Mouse (Mus musculus) MEL (cell line): ENCODE data around the gene 9930111J21Rik2. TPM values are rescaled to one million over a fixed set of nuclear protein-coding genes. Genes with fewer than 3 reads are reported as not detected.
"Not testable (repeated sequence)": the region's sequence is repeated elsewhere in the genome, so short reads cannot be mapped to it uniquely, and the experiment has no call there.

Source experiments
- DNase-seq: peaks from one replicate; pipeline ENCODE4 v3.0.0; 2011; ENCODE audit warnings: low read depth, low spot score
- H3K27ac ChIP-seq: 2 replicates; pipeline ENCODE4 v1.5.1; 2012; ENCODE audit warnings: low read depth, mild to moderate bottlenecking, control low read depth, low read length, moderate library complexity; ENCODE audit not compliant: control insufficient read depth
- H3K27me3 ChIP-seq, 2 experiments: fragments of 150-350 bp in 1 of 2; sonication (generic) in 1 of 2; 2 replicates each; pipeline ENCODE4 v1.6.1; 2012; ENCODE audit warnings: low read length in 2 of 2, mild to moderate bottlenecking in 2 of 2, improper control_type of control experiment in 1 of 2, moderate library complexity in 1 of 2; ENCODE audit not compliant: insufficient read depth in 2 of 2, control insufficient read depth in 1 of 2
- H3K36me3 ChIP-seq, 2 experiments: 2 replicates each; pipeline ENCODE4 v1.6.1; 2012 to 2014; ENCODE audit warnings: low read length in 2 of 2, improper control_type of control experiment in 1 of 2, inconsistent platforms in 1 of 2, mild to moderate bottlenecking in 1 of 2; ENCODE audit not compliant: insufficient read depth in 2 of 2, control insufficient read depth in 1 of 2
- H3K4me1 ChIP-seq, 2 experiments: fragments of 150-350 bp in 1 of 2; sonication (generic) in 1 of 2; 2 replicates each; pipeline ENCODE4 v1.6.1; 2012; ENCODE audit warnings: low read length in 2 of 2, improper control_type of control experiment in 1 of 2, mild to moderate bottlenecking in 1 of 2; ENCODE audit not compliant: insufficient read depth in 2 of 2, control insufficient read depth in 1 of 2
- H3K4me3 ChIP-seq, 2 experiments: fragments of 150-350 bp in 1 of 2; sonication (generic) in 1 of 2; 2 replicates each; pipeline ENCODE4 v1.5.1; 2012; ENCODE audit warnings: low read depth in 2 of 2, low read length in 2 of 2, mild to moderate bottlenecking in 2 of 2, moderate library complexity in 2 of 2, control low read depth in 1 of 2, improper control_type of control experiment in 1 of 2; ENCODE audit not compliant: control insufficient read depth in 1 of 2, insufficient read depth in 1 of 2
- H3K79me2 ChIP-seq: 2 replicates; pipeline ENCODE4 v1.6.1; 2012; ENCODE audit warnings: mild to moderate bottlenecking, low read length, moderate library complexity; ENCODE audit not compliant: control insufficient read depth, poor library complexity, insufficient read depth
- H3K9ac ChIP-seq: 2 replicates; pipeline ENCODE4 v1.6.1; 2012; ENCODE audit warnings: low read depth, mild to moderate bottlenecking, control low read depth, low read length, moderate library complexity; ENCODE audit not compliant: control insufficient read depth, poor library complexity, severe bottlenecking
- H3K9me3 ChIP-seq: fragments of 150-350 bp; sonication (generic); replicated peaks from 2 replicates; pipeline ENCODE4 v1.6.1; 2012; ENCODE audit warnings: mild to moderate bottlenecking, low read length, improper control_type of control experiment, moderate library complexity; ENCODE audit not compliant: insufficient read depth
- polyA plus RNA-seq, 2 experiments: library from polyadenylated mRNA; stranded (reverse) in 1 of 2; unstranded in 1 of 2; fragments of >175 nt in 1 of 2; fragments of >200 nt in 1 of 2; gene quantifications; 2 replicates each; pipeline versions ENCODE4 v1.2.1 to v1.2.4; 2012; ENCODE audit warnings: low replicate concordance in 2 of 2, low read depth in 1 of 2; ENCODE audit not compliant: insufficient read length in 2 of 2, insufficient read depth in 1 of 2, missing spikeins in 1 of 2
- total RNA-seq: library from RNA; depleted of rRNA; stranded (reverse); fragments of 300-350 nt; gene quantifications from 2 replicates; pipeline ENCODE4 v1.2.3, GENCODE M21; 2012

Gene 9930111J21Rik2
- total and polyA plus RNA-seq, 3 experiments: 0.04 to 0.08 TPM; not detected in 1

DNA sequence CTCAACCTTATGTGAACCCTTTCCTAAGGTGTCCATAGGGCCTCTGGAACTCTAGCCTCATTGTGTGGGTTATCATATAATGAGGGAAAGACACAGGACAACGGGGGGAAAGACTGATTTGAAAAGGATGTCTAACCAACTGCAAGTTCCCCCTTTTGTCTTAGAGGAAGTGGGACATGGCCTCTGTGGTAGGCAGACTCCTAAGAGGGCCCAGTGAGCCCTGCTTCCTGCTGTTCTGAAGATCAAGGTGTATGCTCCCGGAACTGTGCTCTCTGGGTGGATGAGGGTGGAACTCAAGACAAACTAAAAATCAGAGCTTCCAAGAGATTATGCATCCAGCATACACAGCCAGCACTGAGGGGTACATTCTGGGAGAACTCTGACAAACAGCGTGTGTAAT lies 62.8 kb downstream of the 9930111J21Rik2 start:
- not testable (repeated sequence) for H3K9me3 ChIP-seq, H3K4me3 ChIP-seq, H3K27ac ChIP-seq, H3K4me1 ChIP-seq, H3K36me3 ChIP-seq, H3K27me3 ChIP-seq, H3K79me2 ChIP-seq, H3K9ac ChIP-seq, DNase-seq

DNA sequence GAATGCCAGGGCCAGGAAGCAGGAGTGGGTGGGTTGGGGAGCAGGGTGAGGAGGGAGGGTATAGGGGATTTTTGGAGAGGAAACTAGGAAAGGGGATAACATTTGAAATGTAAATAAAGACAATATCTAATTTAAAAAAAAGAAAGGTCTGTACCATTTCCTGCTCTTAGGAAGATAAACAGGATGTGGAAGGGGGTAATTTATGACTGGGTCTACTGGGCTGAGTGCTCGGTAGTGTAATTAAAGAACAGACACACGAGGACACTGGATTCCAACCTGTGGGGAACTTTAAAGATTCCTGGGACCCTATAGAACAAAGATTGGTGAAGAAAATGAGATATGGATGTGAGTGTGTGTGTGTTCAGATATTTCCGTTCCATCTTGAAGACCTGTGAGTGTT lies 68.2 kb downstream of the 9930111J21Rik2 start:
- H3K36me3 ChIP-seq, H3K4me1 ChIP-seq, H3K9ac ChIP-seq, H3K27me3 ChIP-seq, DNase-seq, H3K27ac ChIP-seq, H3K4me3 ChIP-seq, H3K79me2 ChIP-seq, H3K9me3 ChIP-seq: not testable (repeated sequence)

DNA sequence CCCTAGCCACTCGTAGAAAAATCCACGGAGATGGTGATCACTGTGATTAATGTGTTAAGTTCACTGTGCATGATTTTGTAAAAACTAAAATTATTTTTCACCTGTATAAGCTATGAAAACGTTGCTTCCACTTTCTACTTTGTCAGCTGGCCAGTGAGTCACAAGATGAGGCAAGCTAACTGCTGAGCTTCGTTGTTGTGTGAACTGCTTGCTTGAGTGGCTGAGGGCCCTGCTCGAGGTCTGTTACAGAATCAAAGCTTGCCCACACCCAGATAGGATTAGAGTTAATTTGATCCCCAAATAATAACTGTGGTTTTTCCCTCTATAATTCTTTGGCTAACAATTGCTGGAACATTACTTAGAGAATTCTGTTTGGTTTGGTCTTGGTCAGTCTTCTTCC lies 71.0 kb downstream of the 9930111J21Rik2 start:
- DNase-seq, H3K27ac ChIP-seq, H3K4me3 ChIP-seq, H3K9me3 ChIP-seq, H3K36me3 ChIP-seq, H3K9ac ChIP-seq, H3K27me3 ChIP-seq, H3K4me1 ChIP-seq, H3K79me2 ChIP-seq: not testable (repeated sequence)

DNA sequence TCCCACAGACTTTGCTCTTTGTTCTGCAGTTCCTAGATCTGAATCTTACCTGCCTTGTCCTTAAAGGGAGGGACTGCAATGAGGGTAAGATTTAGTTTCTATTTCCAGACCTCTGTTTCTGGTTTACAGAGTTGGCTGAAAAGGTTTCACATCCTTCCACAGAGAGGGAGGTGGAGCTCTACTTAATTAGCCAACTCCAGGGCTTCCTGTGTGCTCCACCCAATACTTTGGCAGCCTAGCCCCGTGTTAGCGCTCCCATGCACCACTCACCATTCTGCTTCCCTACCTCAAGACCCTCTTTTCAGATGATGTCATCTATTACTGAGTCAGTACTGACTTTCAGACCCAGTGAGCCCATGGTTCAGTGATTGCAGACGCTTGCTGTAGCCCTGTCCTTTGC lies 71.8 kb downstream of the 9930111J21Rik2 start, which contains the start of gene 9930111J21Rik1:
Gene 9930111J21Rik1 (minus strand): TSS at position 148 of the 400 bp plus-strand sequence.
- H3K27me3 ChIP-seq, H3K27ac ChIP-seq, H3K9ac ChIP-seq, H3K9me3 ChIP-seq, DNase-seq, H3K79me2 ChIP-seq, H3K4me1 ChIP-seq, H3K4me3 ChIP-seq, H3K36me3 ChIP-seq: not testable (repeated sequence)

DNA sequence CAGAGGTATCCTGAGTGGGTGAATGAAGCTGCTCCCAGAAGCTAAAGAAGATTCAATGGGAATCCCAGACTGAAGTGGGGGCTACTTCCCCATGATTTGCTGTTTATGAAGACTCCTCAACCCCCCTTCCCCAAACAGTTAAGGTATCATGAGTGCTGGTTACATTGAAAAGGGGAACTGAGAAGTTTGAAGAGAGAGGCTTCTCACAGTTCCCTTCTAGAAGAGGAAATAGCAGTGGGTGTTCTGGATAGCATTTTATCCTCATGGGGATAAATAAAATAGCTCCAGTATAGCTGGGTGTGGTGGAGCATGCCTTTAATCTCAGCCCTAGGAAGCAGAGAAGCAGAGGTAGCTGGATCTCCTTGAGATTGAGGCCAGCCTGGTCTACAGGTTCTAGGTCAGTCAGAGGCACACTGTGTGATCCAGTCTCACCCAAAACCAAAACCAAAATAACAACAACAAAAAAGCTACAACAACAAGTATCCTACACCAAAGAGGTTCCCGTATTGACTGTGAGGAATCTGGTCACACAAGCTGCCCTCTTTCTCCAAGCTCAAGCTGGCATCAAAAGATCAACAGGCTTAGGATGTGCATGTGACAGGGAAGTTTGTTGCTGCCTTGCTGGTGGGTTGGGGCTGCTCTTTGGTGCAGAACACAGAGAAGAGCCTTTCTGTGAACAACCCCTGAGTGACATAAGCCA lies 72.7 kb downstream of the 9930111J21Rik2 start, which contains the start of gene Olfr56:
Gene Olfr56 (plus strand): TSS at position 650 of the 700 bp plus-strand sequence.
- not testable (repeated sequence) for DNase-seq, H3K27me3 ChIP-seq, H3K4me1 ChIP-seq, H3K4me3 ChIP-seq, H3K36me3 ChIP-seq, H3K79me2 ChIP-seq, H3K9me3 ChIP-seq, H3K27ac ChIP-seq, H3K9ac ChIP-seq

DNA sequence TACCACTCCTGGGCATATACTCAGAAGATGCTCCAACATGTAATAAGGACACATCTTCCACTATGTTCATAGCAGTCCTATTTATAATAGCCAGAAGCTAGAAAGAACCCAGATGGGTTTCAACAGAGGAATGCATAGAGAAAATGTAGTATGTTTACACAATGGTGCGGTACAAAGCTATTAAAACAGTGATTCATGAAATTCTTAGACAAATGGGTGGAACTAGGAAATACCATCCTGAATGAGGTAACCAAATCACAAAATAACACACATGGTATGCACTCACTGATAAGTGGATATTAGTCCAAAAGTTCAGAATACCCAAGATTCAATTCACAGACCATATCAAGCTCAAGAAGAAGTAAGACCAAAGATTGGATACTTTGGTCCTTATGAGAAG lies 76.4 kb downstream of the 9930111J21Rik2 start:
- not testable (repeated sequence) for H3K9me3 ChIP-seq, H3K4me3 ChIP-seq, H3K27me3 ChIP-seq, H3K36me3 ChIP-seq, H3K4me1 ChIP-seq, H3K27ac ChIP-seq, H3K9ac ChIP-seq, H3K79me2 ChIP-seq, DNase-seq
